Mouse (Mus musculus): ENCODE data around the gene Slc9b2.
A peak's percentile ranks its signal among the peaks of the same experiment; 100 is the strongest.

Gene Slc9b2

DNA sequence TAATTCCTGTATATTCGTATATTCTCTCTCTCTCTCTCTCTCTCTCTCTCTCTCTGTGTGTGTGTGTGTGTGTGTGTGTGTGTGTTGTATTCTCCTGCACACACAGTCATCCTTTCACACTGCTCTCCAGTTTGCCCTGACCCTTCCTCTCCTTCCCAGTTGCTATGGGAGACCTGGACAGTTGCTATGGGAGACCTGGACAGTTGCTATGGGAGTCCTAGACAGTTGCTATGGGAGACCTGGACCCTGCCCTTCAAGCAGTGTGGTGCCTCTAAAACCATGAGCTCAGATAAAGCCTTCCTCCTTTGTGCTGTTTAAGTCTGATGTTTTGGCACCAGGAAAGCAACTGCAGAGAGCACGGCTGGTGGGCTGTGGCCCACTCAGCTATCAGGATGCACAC is 6.2 kb downstream of the Slc9b2 start:
- DNase-seq (ENCODE audit: low spot score), result no peak

DNA sequence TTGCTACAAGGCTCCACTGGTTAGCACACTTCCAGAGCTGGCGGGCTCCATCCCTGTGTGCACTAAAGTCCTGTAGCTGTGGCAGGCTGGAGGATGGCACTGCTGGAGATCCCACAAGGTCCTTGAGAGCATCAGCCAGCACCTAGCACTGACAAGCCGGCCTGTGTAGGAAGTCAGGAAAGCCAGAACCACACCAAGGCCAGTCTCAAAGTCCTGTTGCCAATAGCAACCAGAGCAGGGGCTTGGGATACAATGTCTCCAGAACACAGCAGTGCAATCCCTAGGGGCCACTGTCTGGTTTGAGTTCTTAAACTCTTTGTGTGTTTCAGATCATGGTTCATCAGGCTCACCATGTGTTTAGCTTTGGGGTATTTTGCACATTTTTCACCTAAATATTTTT is 7.3 kb downstream of the Slc9b2 start:
- no peak for DNase-seq (ENCODE audit: low spot score)

DNA sequence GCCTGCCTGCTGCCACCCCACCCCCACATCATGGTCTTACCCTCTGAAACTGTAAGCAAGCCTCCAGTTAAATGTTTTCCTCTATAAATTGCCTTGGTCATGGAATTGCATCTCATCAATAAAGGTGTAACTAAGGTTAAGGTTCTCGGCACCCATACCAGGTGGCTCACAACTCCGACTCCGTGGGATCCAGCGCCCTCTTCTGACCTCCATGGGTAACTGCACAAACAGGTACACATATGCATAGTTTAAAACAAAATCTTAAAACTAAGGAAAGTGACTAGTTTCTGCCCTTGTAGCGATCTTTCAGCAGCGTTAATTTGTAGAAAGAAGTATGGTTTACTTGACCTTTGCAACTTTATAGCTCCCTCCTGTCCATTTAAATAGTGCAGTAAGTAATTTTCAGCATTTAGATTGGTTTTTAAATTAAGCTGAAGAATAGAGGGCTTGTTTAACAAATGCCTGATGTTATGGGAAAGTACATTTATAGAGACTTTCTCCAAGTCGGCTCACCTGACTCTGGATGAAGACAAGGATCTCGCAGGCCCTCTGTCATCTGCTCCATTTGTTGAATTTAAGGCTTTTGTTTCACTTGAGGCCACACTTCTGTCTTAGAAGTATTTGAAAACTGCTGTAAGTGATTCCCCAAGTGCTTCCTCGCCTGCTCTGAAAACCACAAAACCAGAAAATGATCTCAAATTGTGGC is 8.4 kb downstream of the Slc9b2 start:
- no peak for DNase-seq (ENCODE audit: low spot score)

DNA sequence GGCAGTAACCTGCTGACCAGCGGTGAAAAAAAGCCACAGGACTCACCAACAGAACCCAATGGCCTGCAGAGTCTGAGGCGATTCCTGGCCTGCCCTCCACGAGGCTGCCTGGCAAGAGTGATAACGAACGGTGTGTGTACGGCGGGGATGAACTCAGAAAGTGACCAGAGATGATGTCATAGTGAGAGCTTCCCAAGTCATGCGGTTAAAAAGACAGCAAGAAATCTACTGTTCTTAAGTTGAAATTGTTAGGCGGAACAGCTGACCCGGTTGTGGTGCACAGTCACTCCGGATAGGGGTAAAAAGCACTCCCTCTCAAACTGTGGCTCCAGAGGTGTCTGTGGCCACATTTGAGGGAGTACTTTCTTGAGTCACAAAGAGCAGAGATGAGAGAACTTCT is 10.8 kb downstream of the Slc9b2 start:
- no peak for DNase-seq (ENCODE audit: low spot score)

DNA sequence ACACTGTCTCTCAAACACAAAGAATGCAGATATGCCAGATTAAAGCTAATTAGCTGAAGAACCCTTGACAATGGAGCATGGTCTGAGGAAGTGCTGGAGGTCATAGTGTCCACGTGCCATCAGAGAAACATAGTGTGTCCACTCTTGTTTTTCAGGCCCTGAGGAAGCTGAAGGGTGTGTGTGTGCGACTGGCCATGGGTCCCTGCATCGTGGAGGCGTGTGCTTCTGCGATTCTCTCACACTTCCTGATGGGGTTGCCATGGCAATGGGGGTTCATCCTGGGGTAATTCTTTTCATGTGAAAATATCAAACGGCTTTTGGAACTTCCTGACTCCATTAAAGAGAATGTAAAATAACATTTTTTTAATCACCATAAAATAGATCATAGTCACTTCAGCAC is 16.9 kb downstream of the Slc9b2 start:
- DNase-seq (ENCODE audit: low spot score), result no peak

DNA sequence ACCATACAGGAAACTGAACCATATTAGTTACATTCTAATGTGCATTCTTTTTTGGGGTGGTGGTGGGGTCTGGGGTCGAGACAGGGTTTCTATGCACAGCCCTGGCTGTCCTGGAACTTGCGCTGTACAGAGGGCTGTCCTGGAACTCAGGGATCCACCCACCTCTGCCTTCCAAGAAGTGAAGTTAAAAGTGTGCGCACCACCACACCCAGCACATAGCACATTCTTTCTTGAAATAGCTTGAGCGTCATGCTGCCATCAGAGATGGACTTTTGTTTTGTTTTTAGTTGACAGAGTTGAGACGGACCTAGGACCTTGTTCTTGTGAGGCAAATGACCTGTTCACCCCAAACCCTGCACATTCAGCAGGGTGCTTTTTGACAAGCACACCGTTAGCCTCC is 19.7 kb downstream of the Slc9b2 start:
- DNase-seq (ENCODE audit: low spot score), result no peak

GRCm38 (mm10) chr3:135327601-135328000 is 20.1 kb downstream of the Slc9b2 start:
- no peak for DNase-seq (ENCODE audit: low spot score)

DNA sequence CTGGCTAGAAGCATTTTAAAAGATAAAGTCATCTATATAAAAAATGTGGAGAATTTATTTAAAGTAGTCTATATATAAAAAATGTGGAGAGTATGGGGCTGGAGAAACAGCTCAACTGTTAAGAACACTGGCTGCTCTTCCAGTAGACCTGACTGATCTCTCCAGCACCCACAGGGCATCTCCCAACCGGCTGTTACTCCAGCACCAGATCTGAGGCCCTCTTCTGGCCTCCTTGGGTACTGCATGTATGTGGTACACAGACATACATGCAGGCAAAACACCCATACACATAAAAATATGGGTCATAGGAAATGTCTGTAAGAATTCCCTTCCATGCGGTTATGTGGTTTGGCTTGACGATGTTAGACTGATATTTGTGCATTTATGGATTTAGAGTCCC is 21.1 kb downstream of the Slc9b2 start:
- peak; percentile 12 for DNase-seq (ENCODE audit: low spot score)

DNA sequence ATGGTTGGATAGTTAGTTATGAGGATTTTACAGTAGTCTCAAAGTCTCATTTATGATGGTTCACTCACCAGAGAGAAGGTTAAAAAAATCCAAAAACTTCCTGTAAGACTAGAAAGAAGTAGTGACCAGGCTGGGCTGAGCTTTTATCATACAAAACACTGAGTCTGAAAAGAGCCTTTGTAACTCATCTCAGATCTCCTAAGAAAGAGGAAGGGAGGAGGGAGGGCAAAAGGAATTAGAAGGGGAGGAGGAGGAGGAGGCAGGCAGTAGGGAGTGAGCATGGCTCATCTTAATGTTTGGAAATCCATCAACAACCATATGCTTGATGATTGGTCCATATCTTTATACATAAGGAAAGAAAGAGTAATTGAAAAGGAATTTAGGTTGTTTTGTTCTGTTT is 25.2 kb downstream of the Slc9b2 start:
- no peak for DNase-seq (ENCODE audit: low spot score)

GRCm38 (mm10) chr3:135333763-135334162 is 26.3 kb downstream of the Slc9b2 start:
- DNase-seq (ENCODE audit: low spot score), result no peak

GRCm38 (mm10) chr3:135347739-135348264 is 40.3 kb downstream of the Slc9b2 start, which contains the start of gene Slc9b1:
Gene Slc9b1 (plus strand): TSS chr3:135348029.
- no peak for DNase-seq (ENCODE audit: low spot score)

- DNase-seq (ENCODE audit: low spot score), result no peak
Observed at GRCm38 (mm10) chr3:135349022-135349421, 41.5 kb downstream of the Slc9b2 start.

- DNase-seq (ENCODE audit: low spot score), result no peak
Observed at GRCm38 (mm10) chr3:135351857-135352256, 44.4 kb downstream of the Slc9b2 start.

DNA sequence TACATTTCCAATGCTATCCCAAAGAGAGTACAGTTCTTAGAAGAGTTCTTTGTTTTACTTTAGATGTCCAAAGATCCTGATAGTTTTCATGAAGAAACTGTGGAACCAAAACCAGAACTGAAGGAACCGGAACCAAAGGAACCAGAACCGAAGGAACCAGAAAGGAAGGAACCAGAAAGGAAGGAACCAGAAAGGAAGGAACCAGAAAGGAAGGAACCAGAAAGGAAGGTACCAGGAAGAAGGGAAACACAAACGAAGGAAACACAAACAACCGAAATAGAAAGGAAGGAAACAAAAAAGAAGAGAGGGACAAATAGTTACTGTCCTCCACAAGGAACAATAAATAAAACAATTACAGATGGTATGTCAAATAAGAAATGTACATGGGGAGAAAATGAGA is 49.9 kb downstream of the Slc9b2 start:
- no peak for DNase-seq (ENCODE audit: low spot score)

DNA sequence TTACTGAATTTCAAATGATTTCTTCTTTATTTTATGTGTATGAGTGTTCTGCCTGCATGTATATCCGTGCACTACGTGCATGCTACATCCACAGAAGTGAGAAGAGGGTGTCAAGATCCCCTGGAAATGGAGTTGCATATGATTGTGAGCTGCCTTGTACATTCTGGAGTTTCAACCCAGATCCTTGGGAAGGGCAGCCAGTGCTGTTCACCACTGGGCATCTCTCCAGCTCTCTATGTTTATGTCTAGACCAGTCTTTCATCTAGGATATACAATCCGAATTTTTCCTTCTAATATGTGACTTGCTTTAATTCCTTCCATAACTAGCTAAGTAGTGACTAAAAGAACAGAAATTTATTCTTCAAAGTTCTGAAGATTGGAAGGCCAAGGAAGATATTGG is 68.3 kb downstream of the Slc9b2 start:
- DNase-seq (ENCODE audit: low spot score), result no peak

GRCm38 (mm10) chr3:135377445-135377844 is 69.9 kb downstream of the Slc9b2 start:
- no peak for DNase-seq (ENCODE audit: low spot score)

- DNase-seq (ENCODE audit: low spot score), result no peak
Observed at GRCm38 (mm10) chr3:135379868-135380267, 72.4 kb downstream of the Slc9b2 start.

DNA sequence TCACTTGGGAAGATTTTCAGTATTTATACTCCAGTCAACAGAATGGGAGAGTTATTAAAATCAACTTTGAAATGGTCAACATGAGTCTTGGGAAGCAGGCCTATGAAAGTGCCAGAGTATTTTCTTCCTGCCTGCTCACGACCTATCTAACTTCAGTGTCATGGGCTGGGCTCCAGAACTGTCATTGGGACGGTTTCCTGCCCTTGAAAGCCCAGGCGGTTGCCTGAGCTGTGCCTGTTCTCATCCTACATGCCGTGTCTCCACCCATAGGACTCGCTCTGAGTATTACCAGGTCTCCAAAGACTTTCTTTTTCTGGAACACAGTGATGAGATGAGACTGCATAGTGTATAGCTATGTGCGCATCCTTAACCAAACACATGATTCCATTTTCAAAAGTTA is 85.7 kb downstream of the Slc9b2 start:
- DNase-seq (ENCODE audit: low spot score), result no peak

Measured in urinary bladder, postnatal 25 days (tissue).